Mouse (Mus musculus): ENCODE measurements around the gene Mcrip1. TPM values are rescaled to one million over a fixed set of nuclear protein-coding genes. Genes with fewer than 3 reads are reported as not detected.
A peak's percentile ranks its signal among the peaks of the same experiment; 100 is the strongest.
"Not testable (repeated sequence)": the region's sequence is repeated elsewhere in the genome, so short reads cannot be mapped to it uniquely, and the experiment has no call there.

Mcrip1 gene
- polyA plus RNA-seq (2012; rRNA removed): 24.0 and 30.3 TPM in 2 replicates

DNA sequence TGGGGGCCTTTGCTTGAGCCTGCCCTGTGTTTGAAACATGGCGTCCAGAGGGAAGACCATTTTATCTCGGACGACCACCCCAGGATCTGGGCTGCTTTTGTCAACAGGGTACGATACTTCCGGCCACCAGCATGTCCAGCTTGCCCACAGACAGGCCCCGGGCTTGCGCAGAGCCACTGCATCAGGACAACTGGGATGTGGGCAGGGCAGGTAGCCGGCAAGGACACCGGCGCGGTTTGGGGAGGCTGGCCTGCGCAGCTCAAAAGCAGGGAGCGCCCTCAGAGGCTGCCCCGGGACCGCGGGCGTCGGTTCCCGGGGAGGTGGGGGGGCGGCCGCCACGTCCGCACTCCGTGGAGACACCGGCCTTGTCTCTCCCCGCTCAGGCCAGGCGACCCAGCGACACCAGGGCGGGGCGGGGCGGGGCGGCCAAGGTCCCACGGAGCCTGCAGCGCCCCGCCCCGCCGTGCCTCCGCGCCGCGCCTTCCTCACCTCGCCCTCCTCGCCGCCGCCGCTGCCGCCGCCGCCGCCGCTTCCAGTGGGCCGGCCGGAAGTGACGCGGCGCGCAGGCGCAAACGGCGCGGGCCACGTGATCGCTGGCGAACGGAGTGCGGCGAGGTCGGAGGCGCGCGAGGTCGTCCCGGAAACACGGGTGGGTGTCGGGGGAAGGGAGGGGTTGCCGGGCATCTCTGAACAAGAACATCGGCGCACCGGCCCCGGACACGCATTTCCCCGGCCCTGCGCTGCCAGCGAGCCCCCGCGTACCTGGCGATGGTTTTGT is at the start of gene Mcrip1:
Gene Mcrip1, minus strand, starts transcription at position 560 of the 778 bp plus-strand sequence.
- Histone ChIP-seq H3K36me3 (ENCODE audit: control insufficient read depth, insufficient read depth, low read length) (no peaks in the 10 kb centered on the region), H3K27me3 (ENCODE audit: control insufficient read depth, insufficient read depth, low read length) (no peaks in the 10 kb centered on the region), H3K27ac (ENCODE audit: insufficient read depth, low read depth, low read length) (peak within 1 kb of the TSS; percentile 94), H3K4me3 (ENCODE audit: low read depth, low read length) (peak within 1 kb of the TSS; percentile 74), H3K4me1 (ENCODE audit: control insufficient read depth, insufficient read depth, insufficient read length, low read length) (peaks cover 25% of the 10 kb centered on the region; the same call in 1 of the 2 replicates)
- TF ChIP-seq CTCF (IDR thresholded peaks at IDR 0.05; ENCODE audit: extremely low read depth, insufficient read length, insufficient replicate concordance, low read depth, low read length) (no peak), POLR2A (IDR thresholded peaks at IDR 0.05; ENCODE audit: low read depth, low read length) (peak; percentile 66)
- WGBS: 1% methylated on average over 84 of the region's 87 CpGs

DNA sequence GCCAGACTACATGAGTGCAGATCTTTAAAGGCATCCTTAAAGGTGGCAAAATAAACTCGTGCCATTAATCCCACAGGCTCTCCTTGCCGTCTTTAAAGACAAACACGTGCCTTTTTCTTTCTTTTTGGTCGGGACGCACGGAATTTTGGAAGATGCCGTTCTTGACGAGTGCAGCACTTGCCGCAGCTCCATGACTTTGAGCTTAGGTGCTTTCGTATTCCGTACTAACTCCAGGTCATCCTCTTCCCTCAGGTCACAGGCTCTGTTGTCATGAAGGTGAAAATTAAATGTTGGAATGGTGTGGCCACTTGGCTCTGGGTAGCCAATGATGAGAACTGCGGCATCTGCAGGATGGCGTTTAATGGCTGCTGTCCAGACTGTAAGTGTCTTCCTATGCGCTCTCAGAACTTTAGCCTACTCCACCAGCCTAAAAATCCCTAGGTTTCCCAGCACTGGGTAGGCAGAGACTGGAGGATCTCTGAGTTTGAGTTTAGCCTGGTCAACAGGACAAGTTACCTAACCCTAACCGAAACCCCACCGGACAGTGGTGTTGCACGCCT is 49.5 kb upstream of the Mcrip1 start:
- TF ChIP-seq POLR2A (IDR thresholded peaks at IDR 0.05; ENCODE audit: low read depth, low read length) (no peak), CTCF (IDR thresholded peaks at IDR 0.05; ENCODE audit: extremely low read depth, insufficient read length, insufficient replicate concordance, low read depth, low read length) (no peak)
- Histone ChIP-seq H3K27ac (ENCODE audit: insufficient read depth, low read depth, low read length) (peak overlapping the region; percentile 55; the same call in 1 of the 2 replicates), H3K36me3 (ENCODE audit: control insufficient read depth, insufficient read depth, low read length) (peaks cover 27% of the 10 kb centered on the region), H3K4me3 (ENCODE audit: low read depth, low read length) (peak overlapping the region; percentile 95), H3K27me3 (ENCODE audit: control insufficient read depth, insufficient read depth, low read length) (no peaks in the 10 kb centered on the region), H3K4me1 (ENCODE audit: control insufficient read depth, insufficient read depth, insufficient read length, low read length) (peaks cover 14% of the 10 kb centered on the region; the same call in 1 of the 2 replicates)
- 40% methylated on average over 17 of the region's 17 CpGs for WGBS

DNA sequence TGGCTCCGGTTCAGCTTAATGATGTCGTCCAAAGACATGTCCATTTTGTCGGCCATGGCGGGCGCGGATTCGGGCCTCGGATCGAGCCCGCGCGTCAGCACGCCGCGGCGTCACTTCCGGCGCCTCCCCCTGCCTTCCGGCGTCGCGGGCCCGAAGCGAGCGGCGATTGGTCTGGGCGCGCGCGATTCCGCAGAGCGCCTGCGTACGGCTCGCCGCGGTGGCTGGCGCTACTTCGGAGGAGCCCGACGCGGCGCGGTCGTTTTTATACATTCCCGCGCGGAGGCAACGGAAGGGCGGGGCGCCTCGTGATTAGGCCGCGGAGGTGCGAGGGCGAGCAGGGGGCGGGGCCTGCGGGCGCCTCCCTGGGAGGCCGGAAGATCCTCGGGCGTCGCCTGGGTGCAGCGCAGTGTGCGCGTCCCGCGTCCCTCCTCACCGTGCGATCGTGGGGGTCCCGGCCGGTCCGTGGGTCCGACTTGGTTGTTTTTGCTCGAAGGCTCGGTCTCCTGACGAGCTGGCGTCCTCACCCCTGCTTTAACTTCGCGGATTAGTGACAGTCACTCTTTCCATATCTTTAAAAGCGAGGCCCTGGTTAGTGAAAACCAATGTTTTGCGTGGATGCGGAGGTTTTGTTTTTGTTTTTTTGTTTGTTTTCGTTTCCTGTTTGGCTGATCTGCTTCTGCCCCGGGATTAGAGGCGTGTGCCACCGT is 48.9 kb upstream of the Mcrip1 start, which contains the start of the genes Alyref and Anapc11:
Gene Alyref, minus strand, starts transcription at position 83 of the 707 bp plus-strand sequence.
Gene Anapc11, plus strand, starts transcription at position 139 of the 707 bp plus-strand sequence.
- Histone ChIP-seq H3K27ac (ENCODE audit: insufficient read depth, low read depth, low read length) (peak within 1 kb of the TSS; percentile 55), H3K36me3 (ENCODE audit: control insufficient read depth, insufficient read depth, low read length) (peaks cover 26% of the 10 kb centered on the region), H3K4me3 (ENCODE audit: low read depth, low read length) (peak within 1 kb of the TSS; percentile 95), H3K27me3 (ENCODE audit: control insufficient read depth, insufficient read depth, low read length) (no peaks in the 10 kb centered on the region), H3K4me1 (ENCODE audit: control insufficient read depth, insufficient read depth, insufficient read length, low read length) (peaks cover 14% of the 10 kb centered on the region; the same call in 1 of the 2 replicates)
- WGBS: under 1% methylated on average over 88 of the region's 88 CpGs
- TF ChIP-seq POLR2A (IDR thresholded peaks at IDR 0.05; ENCODE audit: low read depth, low read length): no peak; the same call in 1 of the 2 replicates
- no peak for TF ChIP-seq CTCF (IDR thresholded peaks at IDR 0.05; ENCODE audit: extremely low read depth, insufficient read length, insufficient replicate concordance, low read depth, low read length)

DNA sequence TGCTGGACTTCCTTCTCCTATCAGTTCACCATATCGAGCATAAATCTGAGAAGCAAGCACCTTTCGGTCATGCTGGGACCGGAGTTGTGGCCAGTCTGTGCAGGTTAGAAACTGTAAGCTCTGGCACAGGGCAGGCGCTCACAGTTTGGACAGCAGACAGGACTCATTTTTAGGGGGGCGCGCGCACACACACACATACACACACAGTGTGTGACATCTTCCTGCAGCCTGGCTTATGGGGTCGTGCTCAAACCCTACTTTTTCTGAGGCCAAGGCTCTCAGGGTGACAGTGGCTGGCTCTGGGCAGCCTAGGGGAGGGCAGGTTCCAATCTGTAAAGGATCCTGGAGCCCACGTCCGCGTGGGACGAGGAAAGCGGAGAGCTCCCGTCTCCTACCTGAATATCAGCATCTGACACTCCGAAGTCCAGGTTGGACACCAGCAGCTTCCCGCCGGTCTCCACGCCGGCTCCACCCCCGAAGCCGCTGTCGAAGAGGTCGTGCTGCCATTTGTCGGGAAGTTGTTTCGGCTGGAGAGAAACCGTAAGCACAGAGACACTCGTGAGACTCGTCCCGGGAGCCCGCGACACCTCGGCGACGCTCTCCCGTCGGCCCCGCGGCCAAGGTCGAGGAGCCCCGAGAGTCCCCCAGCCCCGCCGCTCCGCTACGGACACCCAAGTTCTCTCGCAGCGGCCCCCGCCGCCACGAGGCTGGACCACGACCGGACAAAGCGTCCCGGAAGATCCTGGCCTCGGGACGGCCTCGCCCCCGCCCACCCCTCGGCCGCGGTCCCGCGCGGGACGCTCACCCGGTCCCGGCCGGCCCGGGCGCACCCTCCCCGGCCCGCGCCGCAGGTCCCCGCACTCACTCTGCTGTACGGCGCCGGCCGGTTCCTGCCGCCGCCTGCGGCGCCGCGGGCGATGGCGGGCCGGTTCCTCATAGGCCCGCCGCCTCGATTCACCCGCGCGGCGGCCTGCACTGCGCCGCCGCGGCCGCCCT is 48.0 kb upstream of the Mcrip1 start:
- H3K4me1 ChIP-seq (ENCODE audit: control insufficient read depth, insufficient read depth, insufficient read length, low read length): peaks cover 14% of the 10 kb centered on the region; the same call in 1 of the 2 replicates
- no peaks in the 10 kb centered on the region for H3K27me3 ChIP-seq (ENCODE audit: control insufficient read depth, insufficient read depth, low read length)
- peaks cover 32% of the 10 kb centered on the region for H3K36me3 ChIP-seq (ENCODE audit: control insufficient read depth, insufficient read depth, low read length)
- H3K4me3 ChIP-seq (ENCODE audit: low read depth, low read length): peak overlapping the region; percentile 95
- 3% methylated on average over 92 of the region's 99 CpGs for whole genome bisulfite sequencing
- peak overlapping the region; percentile 22; the same call in 1 of the 2 replicates for H3K27ac ChIP-seq (ENCODE audit: insufficient read depth, low read depth, low read length)
- no peak for TF ChIP-seq CTCF (IDR thresholded peaks at IDR 0.05; ENCODE audit: extremely low read depth, insufficient read length, insufficient replicate concordance, low read depth, low read length)
- no peak for TF ChIP-seq POLR2A (IDR thresholded peaks at IDR 0.05; ENCODE audit: low read depth, low read length)

DNA sequence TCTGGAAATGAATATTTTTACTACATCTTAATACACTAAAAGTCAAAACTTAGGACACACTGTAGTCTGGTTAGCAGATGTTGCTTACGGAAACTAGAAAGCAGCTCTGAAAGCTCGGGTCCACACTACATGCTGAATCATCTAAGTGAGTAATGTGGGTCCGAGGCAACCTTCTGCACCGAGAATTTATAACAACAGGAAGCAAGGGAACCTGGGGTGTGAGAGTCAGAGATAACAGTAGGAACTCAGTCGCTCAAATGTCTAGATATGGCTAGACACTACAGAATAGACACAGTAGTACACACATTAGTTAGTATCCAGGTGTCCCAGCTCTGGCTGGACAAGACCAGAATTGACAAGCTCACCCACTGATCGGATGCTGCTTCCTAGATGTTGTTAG is 39.0 kb upstream of the Mcrip1 start:
- Histone ChIP-seq H3K27me3 (ENCODE audit: control insufficient read depth, insufficient read depth, low read length) (no peaks in the 10 kb centered on the region), H3K4me1 (ENCODE audit: control insufficient read depth, insufficient read depth, insufficient read length, low read length) (no peaks in the 10 kb centered on the region), H3K4me3 (ENCODE audit: low read depth, low read length) (no peak overlapping the region), H3K36me3 (ENCODE audit: control insufficient read depth, insufficient read depth, low read length) (peaks cover 36% of the 10 kb centered on the region), H3K27ac (ENCODE audit: insufficient read depth, low read depth, low read length) (no peak overlapping the region)
- 83% methylated on average over 6 of the region's 6 CpGs for WGBS
- TF ChIP-seq CTCF (IDR thresholded peaks at IDR 0.05; ENCODE audit: extremely low read depth, insufficient read length, insufficient replicate concordance, low read depth, low read length) (no peak), POLR2A (IDR thresholded peaks at IDR 0.05; ENCODE audit: low read depth, low read length) (no peak)

DNA sequence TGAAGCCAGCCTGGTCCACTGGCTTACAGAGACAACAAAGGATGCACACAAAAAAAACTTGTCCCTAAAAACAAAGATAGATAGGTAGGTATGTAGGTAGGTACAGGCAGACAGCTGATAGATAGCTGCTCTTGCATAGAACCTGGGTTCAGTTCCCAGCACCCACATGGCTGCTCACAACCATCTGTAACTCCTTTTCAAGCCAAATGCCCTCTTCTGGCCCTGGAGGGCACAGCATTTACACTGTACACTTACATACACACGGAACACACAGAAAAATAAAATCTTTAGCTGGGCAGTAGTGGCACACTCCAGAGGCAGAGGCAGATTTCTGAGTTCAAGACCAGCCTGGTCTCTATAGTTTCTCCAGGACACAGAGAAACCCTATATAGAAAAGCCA is 34.4 kb upstream of the Mcrip1 start:
- Histone ChIP-seq H3K27me3 (ENCODE audit: control insufficient read depth, insufficient read depth, low read length) (no peaks in the 10 kb centered on the region), H3K36me3 (ENCODE audit: control insufficient read depth, insufficient read depth, low read length) (peaks cover 24% of the 10 kb centered on the region), H3K4me3 (ENCODE audit: low read depth, low read length) (no peak overlapping the region), H3K4me1 (ENCODE audit: control insufficient read depth, insufficient read depth, insufficient read length, low read length) (peaks cover 13% of the 10 kb centered on the region), H3K27ac (ENCODE audit: insufficient read depth, low read depth, low read length) (no peak overlapping the region)
- TF ChIP-seq CTCF (IDR thresholded peaks at IDR 0.05; ENCODE audit: extremely low read depth, insufficient read length, insufficient replicate concordance, low read depth, low read length) (no peak), POLR2A (IDR thresholded peaks at IDR 0.05; ENCODE audit: low read depth, low read length) (no peak)
- 95% methylated on average over 1 of the region's 1 CpGs for WGBS

DNA sequence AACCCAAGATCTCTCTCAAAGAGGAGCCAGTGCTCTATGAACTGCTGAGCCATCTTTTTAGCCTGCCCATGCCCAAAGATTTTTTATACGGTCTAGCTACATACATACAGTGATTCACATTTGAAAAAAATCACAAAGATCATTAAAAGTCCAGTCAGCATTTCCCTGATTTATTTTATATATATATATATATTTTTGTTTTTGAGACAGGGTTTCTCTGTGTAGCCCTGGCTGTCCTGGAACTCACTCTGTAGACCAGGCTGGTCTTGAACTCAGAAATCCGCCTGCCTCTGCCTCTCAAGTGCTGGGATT is 33.4 kb upstream of the Mcrip1 start:
- not testable (repeated sequence) for H3K27me3 ChIP-seq (ENCODE audit: control insufficient read depth, insufficient read depth, low read length); H3K4me3 ChIP-seq (ENCODE audit: low read depth, low read length); H3K27ac ChIP-seq (ENCODE audit: insufficient read depth, low read depth, low read length)
- 92% methylated on average over 2 of the region's 2 CpGs for WGBS
- H3K36me3 ChIP-seq (ENCODE audit: control insufficient read depth, insufficient read depth, low read length): peaks cover 30% of the 10 kb centered on the region
- peaks cover 23% of the 10 kb centered on the region for H3K4me1 ChIP-seq (ENCODE audit: control insufficient read depth, insufficient read depth, insufficient read length, low read length)

Data from small intestine, adult 2 months (tissue).